Mouse (Mus musculus) fibroblast of lung, adult 2 months (primary cell): ENCODE measurements around the gene Rasal3.

ENCODE experiments used
- DNase-seq: peaks from one replicate; pipeline ENCODE4 v3.0.0-alpha.2; 2011; ENCODE audit warnings: low read depth

Gene Rasal3

DNA sequence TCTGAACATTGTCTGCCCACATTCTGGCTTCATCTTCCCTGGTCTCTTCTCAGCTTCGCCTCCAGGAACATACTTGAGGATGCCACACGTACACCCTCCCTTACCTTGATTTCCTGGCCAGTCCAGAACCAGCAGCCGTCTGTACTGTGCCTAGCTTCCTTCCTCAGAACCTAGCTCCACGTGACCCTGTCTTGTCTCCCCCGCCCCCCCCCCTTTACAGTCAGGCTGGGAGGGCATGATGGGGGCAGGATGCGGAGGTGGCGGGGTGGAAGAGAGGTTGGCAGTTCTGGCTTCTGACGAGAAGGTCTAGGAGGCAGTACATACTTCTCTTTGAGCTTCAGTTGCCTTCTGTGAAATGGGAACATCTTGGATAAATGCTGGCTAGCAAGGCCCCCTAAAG, at the start of gene Rasal3:
TSS of gene Rasal3 (minus strand) at position 167 of the 400 bp plus-strand sequence.
- no peak for DNase-seq

DNA sequence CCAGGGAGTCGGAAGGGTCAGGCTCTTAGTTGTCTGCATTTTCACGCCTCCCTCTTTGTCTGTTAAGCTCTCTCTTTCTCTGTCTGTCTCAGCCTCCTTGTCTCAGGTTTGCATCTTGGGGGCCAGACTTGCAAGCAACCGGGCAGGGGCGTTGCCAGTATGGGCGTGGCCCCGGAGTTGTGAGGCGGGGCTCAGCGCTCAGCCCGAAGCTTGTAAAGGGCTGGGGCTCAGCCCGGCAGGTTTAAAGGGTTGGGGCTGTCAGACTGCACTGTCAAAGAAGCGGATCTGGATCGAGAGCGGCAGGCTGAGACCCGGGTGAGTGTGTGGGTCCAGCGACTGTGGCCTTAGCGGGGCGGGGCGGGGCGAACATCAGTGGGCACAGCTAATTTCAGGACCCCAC, 49.1 kb upstream of the Rasal3 start, which contains the start of gene Cyp4f39:
TSS of gene Cyp4f39 (plus strand) at position 242 of the 400 bp plus-strand sequence.
- DNase-seq, result no peak

DNA sequence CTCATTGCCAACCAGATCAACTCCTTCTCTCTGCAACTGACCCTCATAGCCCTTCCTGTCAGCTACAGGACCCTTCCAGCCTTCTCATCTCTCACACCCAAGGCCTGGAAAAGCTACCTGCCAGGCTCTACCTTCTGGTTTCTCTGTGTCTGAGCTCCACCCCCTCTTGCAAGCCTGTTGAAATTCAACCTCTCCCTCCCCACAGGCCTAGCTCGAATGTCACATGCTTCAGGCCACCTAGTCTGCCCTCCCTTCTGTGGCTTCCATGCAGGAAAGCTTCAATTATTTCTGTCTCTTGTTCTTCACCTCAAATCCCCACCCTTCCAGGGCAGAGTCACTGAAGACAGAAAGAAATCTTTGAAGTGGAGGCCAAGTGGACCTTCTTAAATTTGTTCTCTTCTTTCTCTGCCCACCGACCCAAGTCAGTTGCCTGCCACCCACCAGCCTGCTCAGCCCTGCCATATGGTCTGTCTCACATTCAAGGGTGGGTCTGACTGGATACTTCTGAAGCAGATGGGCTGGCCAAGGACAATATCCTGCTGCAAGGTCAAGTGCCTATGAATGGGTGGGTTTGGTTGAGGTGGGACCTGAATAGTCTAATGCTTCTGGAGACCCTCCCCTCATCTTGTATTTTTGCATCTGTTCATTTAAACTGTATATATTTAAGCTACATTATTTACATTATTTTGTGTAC, 47.6 kb upstream of the Rasal3 start:
- DNase-seq, result no peak

DNA sequence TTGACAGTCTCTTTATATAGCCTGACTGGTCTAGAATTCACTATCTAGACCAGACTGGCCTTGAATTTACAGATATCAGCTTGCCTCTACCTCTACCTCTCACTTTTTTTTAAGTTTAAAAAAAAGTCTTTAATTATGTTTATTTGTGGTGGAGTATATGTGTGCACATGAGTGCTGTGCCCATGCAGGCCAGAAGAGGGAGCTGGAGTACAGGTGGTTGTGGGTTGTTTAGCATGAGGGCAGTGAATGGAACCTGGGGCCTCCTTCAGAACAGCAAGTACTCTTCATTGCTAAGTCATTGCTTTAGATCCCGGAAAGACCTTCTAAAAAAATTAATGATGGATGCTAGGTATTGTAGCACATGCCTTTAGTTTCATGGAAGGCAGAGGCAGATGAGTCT, 45.7 kb upstream of the Rasal3 start:
- no peak for DNase-seq

DNA sequence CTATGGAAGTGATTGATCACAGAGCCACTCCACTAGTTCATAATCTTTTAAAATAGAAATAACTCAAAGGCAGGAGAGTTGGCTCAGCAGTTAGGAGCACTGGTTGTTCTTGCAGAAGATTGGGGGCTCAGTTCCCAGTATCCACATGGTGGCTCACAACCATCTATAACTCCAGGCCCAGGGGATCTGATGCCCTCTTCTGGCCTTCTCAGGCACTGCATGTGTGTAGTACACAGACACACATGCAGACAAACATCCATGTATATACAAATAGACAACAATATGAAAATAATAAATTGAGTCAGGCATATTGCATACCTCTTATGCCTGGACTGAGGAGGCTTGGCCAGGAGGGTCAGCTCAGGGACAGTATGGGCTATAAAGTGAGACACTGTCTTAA, 43.8 kb upstream of the Rasal3 start:
- no peak for DNase-seq

DNA sequence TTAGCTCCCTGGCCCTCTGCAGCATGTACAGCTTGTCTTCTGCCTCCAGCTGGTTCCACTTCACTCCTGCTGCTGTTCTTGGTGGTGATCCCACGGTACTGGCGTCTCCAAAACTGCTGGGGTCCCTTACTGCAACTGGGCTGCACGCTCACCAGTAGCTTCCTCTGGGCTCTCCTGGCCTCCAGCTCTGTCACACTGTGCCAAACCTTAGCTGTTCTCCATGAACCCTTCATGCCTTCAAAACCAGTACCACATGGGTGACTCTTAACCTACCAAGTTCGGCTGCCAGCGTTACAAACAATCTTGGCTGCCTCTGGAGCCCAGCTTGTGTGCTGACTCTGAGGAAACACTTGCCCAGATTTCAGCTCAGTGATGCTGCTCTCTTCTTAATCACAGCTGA, 41.6 kb upstream of the Rasal3 start:
- peak; percentile 53 for DNase-seq

DNA sequence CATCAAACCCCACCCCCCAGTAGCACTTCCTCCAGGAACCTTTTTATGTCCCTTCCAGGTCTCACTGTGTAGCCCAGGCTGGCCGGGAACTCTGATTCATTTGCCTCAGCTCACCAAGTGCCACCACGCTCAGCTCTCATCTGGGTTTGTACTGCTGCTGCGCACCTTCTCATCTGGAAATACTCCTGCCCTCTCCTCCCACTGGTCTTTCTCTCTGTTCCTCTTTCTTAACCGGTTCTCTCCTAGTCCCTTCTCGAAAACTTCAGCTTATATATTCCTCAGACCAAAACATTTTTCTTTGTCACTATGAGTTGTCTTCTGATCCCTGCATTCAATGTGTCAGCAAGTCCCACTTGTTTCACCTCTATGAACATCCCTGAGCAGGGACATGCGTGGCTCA, 39.9 kb upstream of the Rasal3 start:
- DNase-seq, result no peak

DNA sequence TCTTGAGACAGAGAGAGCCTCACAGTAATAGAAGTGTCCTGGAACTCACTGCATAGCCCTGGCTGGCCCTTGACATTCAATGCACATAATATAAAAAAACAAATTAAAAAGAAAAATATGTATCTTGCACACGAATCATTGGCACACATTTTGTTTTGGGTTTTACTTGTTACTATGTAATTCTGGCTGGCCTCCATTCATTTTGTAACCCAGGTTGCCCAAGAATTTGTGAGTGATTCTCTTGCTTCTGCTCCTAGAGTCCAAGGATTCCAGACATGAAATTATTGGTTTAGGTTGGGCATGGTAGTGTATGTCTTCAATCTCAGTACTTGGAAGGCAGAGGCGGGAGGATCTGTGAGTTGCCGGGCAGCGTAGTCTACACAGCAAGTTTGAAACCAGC, 33.7 kb upstream of the Rasal3 start:
- DNase-seq, result no peak

DNA sequence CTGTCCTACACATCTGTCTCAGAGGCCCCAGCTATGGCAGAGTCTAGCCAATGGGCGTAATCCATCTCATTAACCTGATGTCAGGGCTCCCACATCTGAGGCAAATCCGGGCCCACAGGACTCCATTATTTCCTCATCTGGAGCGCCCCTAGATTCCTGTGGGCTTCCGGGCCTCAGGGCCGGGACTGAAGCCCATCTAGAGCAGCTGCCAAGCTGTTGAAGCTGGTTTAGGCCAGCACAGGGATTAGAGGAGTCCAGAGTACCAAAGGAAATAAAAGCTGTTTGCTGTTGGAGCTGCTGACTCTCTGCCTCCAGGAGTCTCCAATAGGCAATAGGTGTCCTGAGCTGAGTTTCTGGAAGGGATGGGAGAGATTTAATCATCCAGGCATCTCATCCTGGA, 31.8 kb upstream of the Rasal3 start:
- DNase-seq, result peak; percentile 17

DNA sequence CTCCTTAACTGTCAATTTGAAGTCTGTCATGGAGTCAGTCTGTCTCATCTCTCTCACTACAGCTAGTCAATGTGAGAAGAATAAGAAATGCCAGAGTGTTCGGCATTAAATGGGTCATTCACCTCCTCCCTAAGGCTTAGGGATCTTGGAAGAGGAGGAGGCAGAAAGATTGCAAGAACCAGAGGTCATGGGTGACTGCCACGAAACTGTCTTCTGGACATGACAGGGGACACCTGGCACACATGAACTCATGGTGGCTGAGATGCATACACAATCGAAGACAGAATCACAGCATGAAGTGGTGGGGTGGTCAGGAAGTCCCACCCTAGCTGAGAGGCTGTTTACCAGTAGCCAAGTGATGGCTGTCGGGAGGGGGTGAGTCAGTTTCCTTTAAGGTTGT, 30.9 kb upstream of the Rasal3 start:
- DNase-seq, result no peak

DNA sequence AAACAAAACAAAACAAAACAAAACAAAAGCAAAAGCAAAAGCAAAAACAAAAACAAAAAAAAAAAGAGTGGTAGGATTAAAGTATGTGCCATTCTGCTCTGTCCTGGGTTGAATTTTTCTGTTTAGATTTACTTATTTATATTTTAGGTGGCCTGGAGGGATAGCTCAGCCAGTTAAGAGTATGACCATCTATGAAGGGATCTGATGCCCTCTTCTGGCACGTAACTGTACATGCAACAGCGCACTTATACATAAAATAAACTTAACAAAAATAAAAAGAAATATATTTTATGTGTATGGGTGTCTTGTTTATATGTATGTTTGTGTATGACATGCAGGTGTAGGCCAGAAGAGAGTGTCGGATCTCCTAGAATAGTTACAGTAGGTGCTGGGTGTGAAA, 28.6 kb upstream of the Rasal3 start:
- DNase-seq, result no peak

DNA sequence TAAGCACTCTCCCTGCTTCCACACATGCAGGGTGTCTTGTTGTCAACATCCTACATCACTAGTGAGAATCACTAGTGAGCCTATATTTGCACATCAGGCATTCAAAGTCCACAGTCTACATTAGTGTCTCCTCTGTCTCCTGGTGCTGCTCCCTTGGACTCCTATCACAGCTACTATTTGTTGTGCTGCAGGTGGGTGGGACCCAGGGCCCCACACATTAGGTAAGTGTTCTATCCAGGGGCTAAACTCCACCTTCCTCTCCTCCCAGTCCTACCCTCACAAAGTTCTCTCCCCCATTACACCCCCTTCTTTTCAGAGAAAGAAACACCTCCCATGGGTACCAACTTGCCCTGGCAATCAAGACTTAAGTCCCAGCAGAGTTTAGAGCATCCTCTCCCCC, 23.2 kb upstream of the Rasal3 start:
- no peak for DNase-seq

DNA sequence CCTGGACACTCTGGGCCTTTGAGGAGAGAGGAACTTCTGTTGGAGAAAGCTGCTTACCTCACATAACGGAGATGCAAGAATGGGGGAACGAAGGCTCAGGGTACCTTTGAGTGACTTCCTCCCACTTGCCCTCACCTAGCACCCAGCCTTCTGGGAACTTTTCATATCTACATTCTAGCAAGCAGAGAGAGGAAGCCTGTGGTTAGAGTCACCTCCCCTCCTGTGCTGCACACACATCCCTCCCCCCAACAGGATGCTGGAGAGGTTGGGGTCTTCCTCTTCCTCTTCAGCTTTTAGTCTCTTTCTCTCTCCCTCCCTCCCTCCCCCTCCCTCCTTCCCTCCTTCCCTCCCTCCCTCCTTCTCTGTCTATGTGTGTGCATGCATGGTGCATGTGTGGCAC, 20.7 kb upstream of the Rasal3 start, which contains the start of gene Pglyrp2:
TSS of gene Pglyrp2 (minus strand) at position 134 of the 400 bp plus-strand sequence.
- DNase-seq, result no peak

DNA sequence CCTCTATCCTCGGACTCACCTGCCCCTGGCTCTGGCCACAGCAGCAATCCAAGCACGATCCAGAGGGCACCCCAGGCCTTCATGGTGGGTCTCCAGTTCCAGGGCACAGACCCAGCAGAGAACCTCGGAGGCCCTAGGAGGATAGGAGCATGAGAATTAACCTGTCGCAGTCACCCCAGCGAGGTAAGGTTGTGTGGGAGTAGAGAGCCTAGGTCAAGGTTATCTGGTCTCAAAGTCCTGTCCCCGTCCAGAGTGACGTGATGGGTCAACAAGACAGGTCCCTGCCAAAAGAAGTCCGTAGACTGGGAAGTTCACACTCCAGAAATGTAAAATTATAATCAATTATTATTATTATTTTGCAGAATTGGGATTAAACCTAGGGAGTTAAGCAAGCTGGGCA, 17.4 kb upstream of the Rasal3 start:
- no peak for DNase-seq

DNA sequence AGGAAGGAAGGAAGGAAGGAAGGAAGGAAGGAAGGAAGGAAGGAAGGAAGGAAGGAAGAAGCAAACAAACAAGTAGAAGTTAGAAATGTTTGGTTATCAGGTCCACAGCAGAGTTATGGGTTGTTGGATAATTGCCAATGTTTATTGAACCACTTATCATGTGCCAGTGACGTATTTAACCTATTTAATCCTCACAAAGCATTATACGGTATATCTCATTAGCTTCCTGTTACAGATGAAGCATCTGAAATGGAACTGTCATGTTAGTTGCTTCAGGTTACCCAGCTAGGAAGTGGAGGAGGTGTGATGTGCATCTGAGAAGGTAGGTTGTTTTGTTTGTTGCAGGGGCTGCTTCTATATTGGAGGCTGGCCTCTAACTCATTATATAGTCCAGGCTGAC, 16.6 kb upstream of the Rasal3 start:
- DNase-seq, result no peak

DNA sequence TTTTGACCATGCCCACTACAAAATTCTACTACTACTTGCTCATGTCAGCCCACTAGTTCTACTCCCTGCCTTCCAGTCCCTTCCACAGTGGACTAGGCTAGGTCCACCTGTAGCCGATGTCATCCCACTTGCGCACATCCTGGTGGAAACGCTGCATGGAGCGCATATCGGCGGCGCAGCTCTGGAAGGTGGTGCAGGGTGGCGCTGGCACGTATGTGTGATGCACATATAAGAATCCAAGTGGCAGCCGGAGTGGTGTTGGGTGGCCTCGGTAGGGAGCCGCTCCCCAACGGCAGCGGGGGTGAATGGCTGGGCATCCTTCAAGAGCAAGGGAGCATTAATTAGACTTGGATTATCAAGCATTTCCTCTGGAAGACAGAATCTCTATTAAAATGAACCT, 13.4 kb upstream of the Rasal3 start:
- no peak for DNase-seq

DNA sequence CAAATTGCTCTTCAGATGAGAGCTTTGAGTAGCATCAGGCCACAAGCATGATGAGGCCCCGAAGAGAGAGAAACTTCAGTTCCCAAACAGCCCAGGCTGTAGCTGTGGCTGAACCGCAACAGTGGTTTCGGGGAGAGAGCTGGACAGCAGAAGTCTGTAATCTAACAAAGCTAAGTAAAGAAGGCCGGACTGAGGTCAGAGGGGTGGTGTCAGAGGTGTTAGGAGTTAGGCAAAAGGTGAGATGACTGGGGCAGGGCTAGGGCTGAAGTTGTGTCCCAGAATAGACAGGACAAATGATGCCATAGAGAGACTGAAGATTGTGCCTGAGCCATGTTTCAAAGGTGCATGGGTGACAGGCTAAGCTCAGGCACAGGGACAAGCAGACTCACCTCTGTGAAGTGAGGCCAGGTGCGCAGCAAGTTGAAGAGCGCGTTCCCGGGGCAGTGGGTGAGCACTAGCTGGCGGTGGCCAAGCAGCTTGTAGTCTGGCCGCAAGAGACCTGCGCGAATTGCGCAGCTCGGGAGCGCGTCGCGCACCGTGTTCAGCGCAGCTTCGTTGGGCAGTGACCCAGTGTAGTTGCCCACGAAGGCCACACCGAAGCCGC, 12.1 kb upstream of the Rasal3 start:
- DNase-seq, result no peak

DNA sequence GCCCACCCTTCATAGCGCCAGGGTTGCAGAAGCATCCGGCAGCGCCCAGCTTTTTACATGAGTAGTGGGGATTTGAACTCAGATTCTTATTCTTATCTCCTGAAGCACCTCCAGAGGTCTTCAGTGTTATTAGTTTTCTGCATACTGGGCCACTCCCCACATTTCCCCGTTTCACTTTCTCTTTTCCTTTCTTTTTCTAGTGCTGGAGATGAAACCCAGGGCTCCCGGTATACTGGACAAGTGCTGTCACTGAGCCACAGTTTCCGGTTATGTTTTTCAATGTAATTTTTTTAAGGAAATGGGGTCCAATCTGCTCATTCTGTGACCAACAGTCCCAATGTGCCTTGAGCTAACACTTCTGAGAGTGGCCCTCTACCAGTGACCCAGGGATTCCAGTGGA, 8.5 kb upstream of the Rasal3 start:
- no peak for DNase-seq

DNA sequence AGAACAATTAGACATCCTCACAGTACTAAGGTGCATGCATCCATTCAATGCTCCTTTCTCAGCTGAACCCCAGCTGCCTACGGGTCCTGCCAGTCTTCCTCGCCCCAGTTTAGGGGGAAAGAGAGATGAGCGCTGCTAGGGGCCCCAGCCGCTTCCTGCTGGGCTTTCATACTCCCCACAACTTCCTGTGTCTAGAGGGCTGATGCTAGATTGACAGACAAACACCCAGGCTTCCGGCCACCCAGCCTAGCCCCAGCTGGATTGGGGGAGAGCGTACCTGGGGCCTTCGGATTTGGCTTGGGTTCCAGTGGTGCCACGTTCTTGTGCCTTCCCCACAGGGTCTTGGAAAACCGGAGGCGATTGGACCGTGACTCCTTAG, 615 bp downstream of the Rasal3 start:
- DNase-seq, result no peak

DNA sequence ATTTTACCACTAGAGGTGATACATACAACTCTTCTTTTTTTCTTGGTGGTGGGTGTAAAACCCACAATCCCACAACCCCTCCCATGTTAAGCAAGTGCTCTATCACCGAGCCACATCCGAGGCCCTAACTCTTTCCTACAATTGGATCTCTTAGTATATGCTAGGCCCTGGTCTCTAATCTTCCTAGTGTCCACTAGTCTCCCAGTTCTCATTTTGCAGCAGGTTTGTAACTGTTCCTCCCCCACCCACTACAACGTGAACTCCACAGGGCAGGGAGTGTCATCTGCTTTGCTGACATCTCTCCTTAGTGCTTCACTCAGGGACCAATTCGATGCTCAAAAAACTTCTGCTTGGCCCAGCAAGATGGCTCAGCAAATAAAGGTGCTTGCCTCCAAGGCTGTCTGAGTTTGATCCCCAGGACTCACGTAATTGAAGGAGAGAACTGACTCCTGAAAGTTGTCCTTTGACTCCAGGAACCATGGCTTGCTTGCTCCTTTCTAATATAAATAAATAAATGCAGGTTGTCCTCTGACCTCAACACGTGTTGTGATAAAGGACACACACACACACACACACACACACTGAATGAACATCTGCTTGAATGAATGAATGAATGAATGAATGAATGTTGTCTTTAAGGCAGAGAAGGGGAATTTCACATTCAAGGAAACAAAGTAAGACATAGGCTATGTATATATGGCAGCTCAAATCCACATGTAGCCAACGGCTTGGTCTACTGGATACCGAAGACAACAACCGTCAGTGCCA, 1.2 kb downstream of the Rasal3 start:
- no peak for DNase-seq

DNA sequence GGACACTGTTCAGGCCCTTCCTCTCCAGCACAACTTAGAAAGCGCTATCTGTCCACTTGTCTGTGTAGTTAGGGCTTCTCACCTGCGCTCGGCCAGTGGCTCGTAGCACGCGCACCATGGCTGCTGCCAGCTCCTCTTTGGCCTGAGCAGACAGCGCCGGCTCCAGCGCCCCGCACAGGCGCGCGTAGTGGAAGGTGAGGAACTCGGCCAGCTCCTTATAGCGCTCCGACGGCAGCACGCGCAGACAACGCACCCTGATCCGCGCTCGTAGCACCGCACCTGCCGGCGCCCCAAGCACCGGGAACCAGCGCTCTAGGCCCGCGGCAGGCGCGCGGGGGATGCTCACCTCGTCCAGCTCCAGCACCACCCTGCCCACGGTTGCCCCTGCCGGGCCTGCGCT, 7.1 kb downstream of the Rasal3 start:
- DNase-seq, result no peak

DNA sequence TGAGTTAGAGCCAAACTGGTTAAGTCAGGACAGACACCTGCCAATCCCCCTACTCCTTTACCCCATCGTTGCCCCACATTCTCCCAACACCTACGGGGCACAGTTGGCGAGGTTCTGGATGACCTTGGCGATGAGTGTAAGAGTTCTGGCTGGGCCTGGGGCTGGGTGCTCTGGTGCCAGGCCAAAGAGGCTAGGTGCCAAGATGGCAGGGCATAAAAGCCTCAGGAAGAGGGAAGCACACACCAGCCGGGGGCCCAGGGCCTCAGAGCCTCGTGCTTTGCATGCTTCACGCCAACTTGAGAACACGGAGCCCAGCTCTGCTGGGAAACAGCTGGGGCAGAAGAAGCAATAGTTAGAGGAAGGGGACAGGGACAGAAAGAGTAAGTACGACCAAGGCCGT, 9.4 kb downstream of the Rasal3 start:
- no peak for DNase-seq

DNA sequence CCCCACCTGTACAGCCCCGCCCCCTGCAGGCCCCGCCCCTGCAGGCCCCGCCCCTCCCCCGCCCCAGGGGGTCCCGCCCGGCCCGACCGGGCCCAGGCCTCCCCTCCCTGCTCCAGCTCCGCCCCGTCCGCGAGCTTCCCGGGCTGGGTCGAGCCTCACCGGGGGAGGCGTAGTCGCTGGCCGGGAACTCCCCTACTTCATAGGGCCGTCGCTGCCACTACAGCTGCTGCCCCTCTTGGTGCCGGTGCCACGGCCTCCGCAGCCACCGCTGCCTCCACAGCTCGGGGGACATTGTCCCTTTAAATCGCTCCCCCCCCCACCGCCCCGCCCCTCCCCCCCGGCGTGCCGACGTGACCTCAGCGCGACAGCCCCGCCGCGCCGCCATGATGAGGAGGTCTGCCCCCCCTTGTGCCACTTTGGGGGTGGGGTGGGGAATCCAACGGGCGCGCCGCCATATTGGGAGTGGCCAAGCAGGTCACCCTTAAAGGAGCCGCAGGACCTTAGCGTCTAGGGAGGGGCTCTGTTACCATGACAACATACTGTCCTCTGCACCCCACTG, 14.2 kb downstream of the Rasal3 start, which contains the start of gene Wiz:
TSS of gene Wiz (minus strand) at position 339 of the 559 bp plus-strand sequence.
- DNase-seq, result peak; percentile 51
